Mouse (Mus musculus): ENCODE results near the gene Apoa2. TPM values are rescaled to one million over a fixed set of nuclear protein-coding genes. Genes with fewer than 3 reads are reported as not detected.

Gene Apoa2
- total RNA-seq, 2 experiments from 2014 or later = 0.75 to 2.0 TPM

Other genes with a start within 250 kb of the Apoa2 start
- 10 to 100 TPM in 1 of 2 experiments, 1 to 10 TPM in 1; 7.3 to 10.0 TPM for gene Fcgr2b, start 248.5 kb upstream of the Apoa2 start, total RNA-seq (2021)
- under 1 TPM in 1 of 2 experiments, not detected in 1; 0.76 TPM for gene Fcgr4, start 206.1 kb upstream of the Apoa2 start, total RNA-seq (2021)
- gene Fcgr3, start 160.1 kb upstream of the Apoa2 start, total RNA-seq (2021) = 10 to 100 TPM; 13.7 to 18.6 TPM
- gene Cfap126, start 111.1 kb upstream of the Apoa2 start, total RNA-seq (2021) = 1 to 10 TPM in 1 of 2 experiments, under 1 TPM in 1; 0.69 to 1.2 TPM
- gene Sdhc, start 74.5 kb upstream of the Apoa2 start, total RNA-seq (2021) = 1,000 to 10,000 TPM; 1,165 to 1,188 TPM
- gene Mpz, start 74.3 kb upstream of the Apoa2 start, total RNA-seq (2021) = under 1 TPM in 1 of 2 experiments, not detected in 1; 0.44 TPM
- 100 to 1,000 TPM; 222 to 295 TPM for gene Pcp4l1, start 28.8 kb upstream of the Apoa2 start, total RNA-seq (2021)
- gene Nr1i3, start 11.1 kb upstream of the Apoa2 start, total RNA-seq (2021) = under 1 TPM in 1 of 2 experiments, not detected in 1; 0.08 TPM
- gene Tomm40l, start 2.5 kb upstream of the Apoa2 start, total RNA-seq (2021) = 10 to 100 TPM; 81.8 to 82.7 TPM
- 10 to 100 TPM; 13.3 to 16.3 TPM for gene Fcer1g, start 9.3 kb downstream of the Apoa2 start, total RNA-seq (2021)
- gene Adamts4, start 25.4 kb downstream of the Apoa2 start, total RNA-seq (2021) = under 1 TPM; 0.50 to 0.92 TPM
- 1,000 to 10,000 TPM; 1,421 to 1,530 TPM for gene Ndufs2, start 26.3 kb downstream of the Apoa2 start, total RNA-seq (2021)
- 10 to 100 TPM; 14.5 to 19.7 TPM for gene B4galt3, start 45.3 kb downstream of the Apoa2 start, total RNA-seq (2021)
- 10 to 100 TPM; 13.2 to 14.2 TPM for gene Ppox, start 56.1 kb downstream of the Apoa2 start, total RNA-seq (2021)
- gene Usp21, start 62.9 kb downstream of the Apoa2 start, total RNA-seq (2021) = 10 to 100 TPM; 22.1 to 22.3 TPM
- gene Ufc1, start 70.0 kb downstream of the Apoa2 start, total RNA-seq (2021) = 10 to 100 TPM; 84.9 to 88.8 TPM
- gene Dedd, start 104.1 kb downstream of the Apoa2 start, total RNA-seq (2021) = 10 to 100 TPM; 21.3 to 24.2 TPM
- 10 to 100 TPM; 27.7 to 28.4 TPM for gene Nit1, start 120.6 kb downstream of the Apoa2 start, total RNA-seq (2021)
- 10 to 100 TPM; 79.4 to 95.6 TPM for gene Pfdn2, start 120.6 kb downstream of the Apoa2 start, total RNA-seq (2021)
- not detected for gene Klhdc9, start 135.7 kb downstream of the Apoa2 start, total RNA-seq (2021)
- gene Nectin4, start 145.0 kb downstream of the Apoa2 start, total RNA-seq (2021) = under 1 TPM; 0.08 to 0.30 TPM
- gene Arhgap30, start 163.9 kb downstream of the Apoa2 start, total RNA-seq (2021) = 1 to 10 TPM; 2.7 to 2.9 TPM
- gene Usf1, start 186.3 kb downstream of the Apoa2 start, total RNA-seq (2021) = 10 to 100 TPM; 41.0 to 52.1 TPM
- gene Tstd1, start 193.8 kb downstream of the Apoa2 start, total RNA-seq (2021) = 1 to 10 TPM; 1.2 to 1.6 TPM
- gene F11r, start 212.5 kb downstream of the Apoa2 start, total RNA-seq (2021) = 10 to 100 TPM; 38.7 to 43.2 TPM

Data from heart, postnatal 36 days (tissue).